Mouse (Mus musculus): ENCODE data around the gene Cnot1.

- no peak for TF ChIP-seq POLR2A (IDR thresholded peaks at IDR 0.05; ENCODE audit: low read depth, low read length)
- no peak for TF ChIP-seq CTCF (IDR thresholded peaks at IDR 0.05; ENCODE audit: extremely low read depth, insufficient read length, insufficient replicate concordance, low read depth, low read length)
These were observed 94.9 kb downstream of the Cnot1 start for GRCm38 (mm10) chr8:95712395-95712794.
